Comparison of ENCODE assay signal across 17 mouse cellular contexts in genomic region chr1:166811341-166812071, GRCm38 (mm10).
DNase-seq lines count a peak whose midpoint lies in the region; ATAC-seq lines count a peak whose summit lies in the region.
"Had no signal": no experiment of that assay in that cellular context is flagged by ENCODE, and none has a peak within 500 bp of the region (broad histone marks: within the 10 kb centered on the region; RNA-seq: fewer than 3 reads in every experiment).

No protein-coding gene starts in this region.

- intact Hi-C loops in heart, postnatal 14 days (cut with DNase I) = no loop called here

- WGBS in heart, embryonic 11.5 days (ENCODE audit: insufficient replicate concordance) = 53% methylated on average over 9 of the region's 9 CpGs
- 65% methylated on average over 9 of the region's 9 CpGs for WGBS in embryonic facial prominence, embryonic 11.5 days
- WGBS in liver, embryonic 12.5 days (ENCODE audit: insufficient replicate concordance) = 24% methylated on average over 9 of the region's 9 CpGs
- 85% methylated on average over 9 of the region's 9 CpGs for WGBS in neural tube, embryonic 15.5 days

- no peak overlapping the region for H3K27ac ChIP-seq in heart, embryonic 11.5 days (ENCODE audit: low read depth, low read length)
- H3K27ac ChIP-seq in embryonic facial prominence, embryonic 11.5 days (replicated peaks; ENCODE audit: low read depth, low read length) = no peak overlapping the region
- H3K27ac ChIP-seq in liver, embryonic 12.5 days = peak overlapping the region; percentile 88
- H3K27ac ChIP-seq in neural tube, embryonic 15.5 days (replicated peaks) = no peak overlapping the region
- H3K27ac ChIP-seq: embryonic facial prominence, embryonic 13.5 days; heart, embryonic 15.5 days; hindbrain, embryonic 15.5 days; limb, embryonic 15.5 days had no signal

- no peak for ATAC-seq in heart, embryonic 11.5 days (replicated peaks; ENCODE audit: insufficient number of reproducible peaks, low FRiP score, low TSS enrichment)
- ATAC-seq in embryonic facial prominence, embryonic 11.5 days (replicated peaks; ENCODE audit: insufficient number of reproducible peaks, low FRiP score, low TSS enrichment, low read depth) = no peak
- ATAC-seq in liver, embryonic 12.5 days = peak; percentile 87
- ATAC-seq in megakaryocyte-erythroid progenitor cell, adult 5-6 weeks (replicated peaks; ENCODE audit: low FRiP score, low TSS enrichment, poor library complexity, severe bottlenecking) = peak; percentile 70
- no peak for ATAC-seq in neural tube, embryonic 15.5 days (ENCODE audit: low FRiP score)
- ATAC-seq: forebrain, embryonic 14.5 days had no signal

- no peaks in the 10 kb centered on the region for H3K4me1 ChIP-seq in heart, embryonic 11.5 days (ENCODE audit: control insufficient read depth, insufficient read depth, low read length)
- H3K4me1 ChIP-seq in embryonic facial prominence, embryonic 11.5 days (ENCODE audit: control insufficient read depth, insufficient read depth, low read length) = no peaks in the 10 kb centered on the region
- peaks cover 42% of the 10 kb centered on the region for H3K4me1 ChIP-seq in liver, embryonic 12.5 days
- peaks cover 8% of the 10 kb centered on the region; the same call in 1 of the 2 replicates for H3K4me1 ChIP-seq in neural tube, embryonic 15.5 days
- H3K4me1 ChIP-seq: limb, embryonic 15.5 days had no signal

- no peak overlapping the region for H3K9ac ChIP-seq in heart, embryonic 11.5 days (ENCODE audit: low read depth, low read length)
- H3K9ac ChIP-seq in embryonic facial prominence, embryonic 11.5 days (replicated peaks; ENCODE audit: low read length) = no peak overlapping the region
- H3K9ac ChIP-seq in liver, embryonic 12.5 days = peak overlapping the region; percentile 44
- no peak overlapping the region for H3K9ac ChIP-seq in neural tube, embryonic 15.5 days (replicated peaks)
- H3K9ac ChIP-seq: embryonic facial prominence, embryonic 13.5 days; heart, embryonic 15.5 days; hindbrain, embryonic 15.5 days; limb, embryonic 15.5 days had no signal

- H3K27me3 ChIP-seq in heart, embryonic 11.5 days (ENCODE audit: control insufficient read depth, insufficient read depth, low read length) = no peaks in the 10 kb centered on the region
- no peaks in the 10 kb centered on the region for H3K27me3 ChIP-seq in embryonic facial prominence, embryonic 11.5 days (ENCODE audit: control insufficient read depth, insufficient read depth, low read length)
- H3K27me3 ChIP-seq in liver, embryonic 12.5 days (replicated peaks) = no peaks in the 10 kb centered on the region
- H3K27me3 ChIP-seq in neural tube, embryonic 15.5 days (replicated peaks) = no peaks in the 10 kb centered on the region
- H3K27me3 ChIP-seq: embryonic facial prominence, embryonic 13.5 days; heart, embryonic 15.5 days; hindbrain, embryonic 15.5 days; limb, embryonic 15.5 days had no signal

- H3K36me3 ChIP-seq in heart, embryonic 11.5 days (ENCODE audit: control insufficient read depth, insufficient read depth, low read length) = no peaks in the 10 kb centered on the region
- no peaks in the 10 kb centered on the region for H3K36me3 ChIP-seq in embryonic facial prominence, embryonic 11.5 days (replicated peaks; ENCODE audit: control insufficient read depth, insufficient read depth, low read depth, low read length)
- H3K36me3 ChIP-seq in liver, embryonic 12.5 days = no peaks in the 10 kb centered on the region
- H3K36me3 ChIP-seq in neural tube, embryonic 15.5 days = no peaks in the 10 kb centered on the region
- H3K36me3 ChIP-seq: embryonic facial prominence, embryonic 13.5 days; heart, embryonic 15.5 days; hindbrain, embryonic 15.5 days; limb, embryonic 15.5 days had no signal

- H3K4me2 ChIP-seq in heart, embryonic 11.5 days = peak overlapping the region; percentile 14; the same call in 1 of the 2 replicates
- no peak overlapping the region for H3K4me2 ChIP-seq in embryonic facial prominence, embryonic 11.5 days (ENCODE audit: low read depth, low read length)
- H3K4me2 ChIP-seq in liver, embryonic 12.5 days = peak overlapping the region; percentile 60
- H3K4me2 ChIP-seq in neural tube, embryonic 15.5 days = no peak overlapping the region
- H3K4me2 ChIP-seq: embryonic facial prominence, embryonic 13.5 days; heart, embryonic 15.5 days; hindbrain, embryonic 15.5 days; limb, embryonic 15.5 days had no signal

- no peaks in the 10 kb centered on the region for H3K9me3 ChIP-seq in heart, embryonic 11.5 days (replicated peaks; ENCODE audit: control insufficient read depth, low read length)
- H3K9me3 ChIP-seq in embryonic facial prominence, embryonic 11.5 days (replicated peaks; ENCODE audit: control insufficient read depth, low read length) = no peaks in the 10 kb centered on the region
- H3K9me3 ChIP-seq in liver, embryonic 12.5 days (replicated peaks) = no peaks in the 10 kb centered on the region
- no peaks in the 10 kb centered on the region for H3K9me3 ChIP-seq in neural tube, embryonic 15.5 days (replicated peaks)
- H3K9me3 ChIP-seq: embryonic facial prominence, embryonic 13.5 days; heart, embryonic 15.5 days; hindbrain, embryonic 15.5 days; limb, embryonic 15.5 days had no signal

- no peak overlapping the region for H3K4me3 ChIP-seq in heart, embryonic 11.5 days (ENCODE audit: low read depth, low read length)
- no peak overlapping the region for H3K4me3 ChIP-seq in embryonic facial prominence, embryonic 11.5 days (ENCODE audit: low read depth, low read length)
- H3K4me3 ChIP-seq in liver, embryonic 12.5 days = peak overlapping the region; percentile 28
- no peak overlapping the region for H3K4me3 ChIP-seq in neural tube, embryonic 15.5 days (replicated peaks)
- H3K4me3 ChIP-seq: embryonic facial prominence, embryonic 13.5 days; heart, embryonic 15.5 days; hindbrain, embryonic 15.5 days; limb, embryonic 15.5 days had no signal

- DNase-seq in heart, postnatal 14 days = no peak
- DNase-seq in embryonic facial prominence, embryonic 11.5 days (ENCODE audit: low spot score) = peak; percentile 19
- DNase-seq in layer of hippocampus, postnatal 25 days (ENCODE audit: extremely low spot score in 1 of 2, low spot score in 1 of 2) = no peak
- DNase-seq in cerebellum, postnatal 25 days = no peak
- DNase-seq: cerebellum, postnatal 14 days; gastrocnemius, postnatal 10 days; kidney, adult 18-20 months; kidney, postnatal 4 days had no signal

Comparison
In these comparisons a context has a peak if more than half of its experiments do, and no peak if none do; other contexts are left out.
1. ATAC-seq: peak in liver, embryonic 12.5 days (single experiment) and megakaryocyte-erythroid progenitor cell, adult 5-6 weeks (single experiment); none in heart, embryonic 11.5 days (single experiment), embryonic facial prominence, embryonic 11.5 days (single experiment) and neural tube, embryonic 15.5 days (single experiment).
2. H3K4me2 ChIP-seq: peak in heart, embryonic 11.5 days (single experiment) and liver, embryonic 12.5 days (single experiment); none in embryonic facial prominence, embryonic 11.5 days (single experiment) and neural tube, embryonic 15.5 days (single experiment).